Comparison of ENCODE assay signal across 8 mouse cellular contexts in genomic region chrX:134808755-134809224, GRCm38 (mm10). TPM values are rescaled to one million over a fixed set of nuclear protein-coding genes. Genes with fewer than 3 reads are reported as not detected.
DNase-seq lines count a peak whose midpoint lies in the region; ATAC-seq and TF ChIP-seq lines count a peak whose summit lies in the region.

TSS of gene Armcx2 (minus strand) at chrX:134809221.

- WGBS in embryonic facial prominence, embryonic 15.5 days = 17% methylated on average over 16 of the region's 16 CpGs
- WGBS in heart, embryonic 14.5 days = 11% methylated on average over 16 of the region's 16 CpGs
- 18% methylated on average over 16 of the region's 16 CpGs for WGBS in kidney, postnatal 0 days
- 6% methylated on average over 16 of the region's 16 CpGs for WGBS in liver, embryonic 12.5 days (ENCODE audit: insufficient replicate concordance)

- peak in 1 of 2 experiments; percentile 3 for DNase-seq in adrenal gland, postnatal 4 days (ENCODE audit: low spot score in 2 of 2)
- DNase-seq in kidney, postnatal 0 days (ENCODE audit: low spot score) = peak; percentile 81
- DNase-seq in naive thymus-derived CD4-positive, alpha-beta T cell, adult 2 months (ENCODE audit: low read depth) = peak; percentile 64
- peak; percentile 58 for DNase-seq in testis, postnatal 10 days (ENCODE audit: low spot score)

- TF ChIP-seq CTCF in E14TG2a.4 (conservative IDR thresholded peaks at IDR 0.05; ENCODE audit: low read length) = no peak
- TF ChIP-seq CTCF in kidney, postnatal 0 days (IDR thresholded peaks at IDR 0.05; ENCODE audit: low read depth) = no peak

- peak within 1 kb of the TSS; percentile 73 for H3K27ac ChIP-seq in embryonic facial prominence, embryonic 15.5 days (replicated peaks)
- H3K27ac ChIP-seq in heart, embryonic 14.5 days (replicated peaks in 1 of 2; ENCODE audit: control insufficient read depth in 1 of 2, insufficient read depth in 1 of 2, low read depth in 2 of 2, low read length in 2 of 2) = peak within 1 kb of the TSS; percentile 76
- peak within 1 kb of the TSS; percentile 66 for H3K27ac ChIP-seq in kidney, postnatal 0 days
- H3K27ac ChIP-seq in liver, embryonic 12.5 days = 0 out of 2 replicates have a peak within 1 kb of the TSS, but pooled peaks have one; percentile 14

- no peaks in the 10 kb centered on the region for H3K9me3 ChIP-seq in E14TG2a.4 (ENCODE audit: low read length)
- H3K9me3 ChIP-seq in embryonic facial prominence, embryonic 15.5 days (replicated peaks) = no peaks in the 10 kb centered on the region
- H3K9me3 ChIP-seq in heart, embryonic 14.5 days (ENCODE audit: control insufficient read depth, low read length) = no peaks in the 10 kb centered on the region
- H3K9me3 ChIP-seq in kidney, postnatal 0 days (replicated peaks; ENCODE audit: low read length) = no peaks in the 10 kb centered on the region
- no peaks in the 10 kb centered on the region for H3K9me3 ChIP-seq in liver, embryonic 12.5 days (replicated peaks)

- peak within 1 kb of the TSS; percentile 84 for H3K4me3 ChIP-seq in E14TG2a.4 (replicated peaks; ENCODE audit: low read length)
- H3K4me3 ChIP-seq in embryonic facial prominence, embryonic 15.5 days (replicated peaks) = peak within 1 kb of the TSS; percentile 57
- H3K4me3 ChIP-seq in heart, embryonic 14.5 days (ENCODE audit: control insufficient read depth in 1 of 2, insufficient read depth in 1 of 2, low read depth in 1 of 2, low read length in 2 of 2) = peak within 1 kb of the TSS; percentile 58 to 78
- H3K4me3 ChIP-seq in kidney, postnatal 0 days (replicated peaks; ENCODE audit: low read depth, low read length) = peak within 1 kb of the TSS; percentile 55
- peak within 1 kb of the TSS; percentile 58 for H3K4me3 ChIP-seq in liver, embryonic 12.5 days

- H3K9ac ChIP-seq in embryonic facial prominence, embryonic 15.5 days = peak within 1 kb of the TSS; percentile 47
- peak within 1 kb of the TSS; percentile 79 for H3K9ac ChIP-seq in heart, embryonic 14.5 days (ENCODE audit: low read length)
- H3K9ac ChIP-seq in kidney, postnatal 0 days (ENCODE audit: low read depth, low read length) = peak within 1 kb of the TSS; percentile 56
- peak within 1 kb of the TSS; percentile 53 for H3K9ac ChIP-seq in liver, embryonic 12.5 days

- peaks cover 19% of the 10 kb centered on the region for H3K36me3 ChIP-seq in E14TG2a.4 (ENCODE audit: insufficient read depth, low read length)
- H3K36me3 ChIP-seq in embryonic facial prominence, embryonic 15.5 days = 0 out of 2 replicates have a peak, but pooled peaks cover 3% of the 10 kb centered on the region
- H3K36me3 ChIP-seq in heart, embryonic 14.5 days (ENCODE audit: control insufficient read depth, insufficient read depth, low read length) = peaks cover 26% of the 10 kb centered on the region
- H3K36me3 ChIP-seq in kidney, postnatal 0 days (ENCODE audit: insufficient read depth, low read length) = no peaks in the 10 kb centered on the region
- peaks cover 16% of the 10 kb centered on the region; the same call in 1 of the 2 replicates for H3K36me3 ChIP-seq in liver, embryonic 12.5 days

- H3K4me2 ChIP-seq in embryonic facial prominence, embryonic 15.5 days (replicated peaks) = peak within 1 kb of the TSS; percentile 45
- peak within 1 kb of the TSS; percentile 63 for H3K4me2 ChIP-seq in heart, embryonic 14.5 days (ENCODE audit: low read length)
- peak within 1 kb of the TSS; percentile 62 for H3K4me2 ChIP-seq in kidney, postnatal 0 days (ENCODE audit: low read length)
- peak within 1 kb of the TSS; percentile 72 for H3K4me2 ChIP-seq in liver, embryonic 12.5 days

- no peaks in the 10 kb centered on the region for H3K27me3 ChIP-seq in E14TG2a.4 (ENCODE audit: insufficient read depth, low read length)
- peaks cover 10% of the 10 kb centered on the region for H3K27me3 ChIP-seq in embryonic facial prominence, embryonic 15.5 days
- H3K27me3 ChIP-seq in heart, embryonic 14.5 days (ENCODE audit: control insufficient read depth, insufficient read depth, low read length) = no peaks in the 10 kb centered on the region
- no peaks in the 10 kb centered on the region for H3K27me3 ChIP-seq in kidney, postnatal 0 days (ENCODE audit: insufficient read depth, low read length)
- peaks cover 24% of the 10 kb centered on the region; the same call in 1 of the 2 replicates for H3K27me3 ChIP-seq in liver, embryonic 12.5 days (replicated peaks)

- peaks cover 5% of the 10 kb centered on the region; the same call in 1 of the 2 replicates for H3K4me1 ChIP-seq in E14TG2a.4 (replicated peaks; ENCODE audit: low read depth, low read length)
- H3K4me1 ChIP-seq in embryonic facial prominence, embryonic 15.5 days = no peaks in the 10 kb centered on the region
- no peaks in the 10 kb centered on the region; a peak in 2 of 4 replicates for H3K4me1 ChIP-seq in heart, embryonic 14.5 days (ENCODE audit: control insufficient read depth in 2 of 2, insufficient read depth in 2 of 2, low read length in 2 of 2)
- no peaks in the 10 kb centered on the region for H3K4me1 ChIP-seq in kidney, postnatal 0 days (replicated peaks; ENCODE audit: insufficient read depth, low read length)
- H3K4me1 ChIP-seq in liver, embryonic 12.5 days = peaks cover 11% of the 10 kb centered on the region

- ATAC-seq in embryonic facial prominence, embryonic 15.5 days (ENCODE audit: insufficient number of reproducible peaks, low FRiP score, low TSS enrichment, low read depth) = peak; percentile 87
- peak; percentile 78 for ATAC-seq in heart, embryonic 14.5 days (ENCODE audit: insufficient number of reproducible peaks, insufficient read depth, low FRiP score, low read depth)
- peak; percentile 90 for ATAC-seq in kidney, postnatal 0 days (replicated peaks; ENCODE audit: low FRiP score, low read depth)
- peak; percentile 70 for ATAC-seq in liver, embryonic 12.5 days

RNA-seq across cellular contexts. Expression of gene Armcx2, which starts in this region (rescaled TPM):
- 10 to 100 TPM; 76.5 to 79.9 TPM for total RNA-seq in adrenal gland, postnatal 4 days (2021)
- polyA plus RNA-seq in embryonic facial prominence, embryonic 15.5 days (2015; fragmentation: Nextera tagmentation; extraction: Ambion mirVana) = 73.4 and 75.7 TPM in 2 replicates
- 59.2 and 61.9 TPM in 2 replicates for polyA plus RNA-seq in heart, embryonic 14.5 days (2014; fragmentation: Nextera tagmentation; extraction: Ambion mirVana)
- polyA plus RNA-seq in kidney, postnatal 0 days (2015; fragmentation: Nextera tagmentation; extraction: Ambion mirVana) = 43.2 and 47.5 TPM in 2 replicates
- 17.8 and 20.3 TPM in 2 replicates for polyA plus RNA-seq in liver, embryonic 12.5 days (2016; fragmentation: Nextera tagmentation; extraction: Ambion mirVana)

Comparison
In these comparisons a context has a peak if more than half of its experiments do, and no peak if none do; other contexts are left out.
1. H3K27ac ChIP-seq: peak in every context shown above with its lines; median percentile 76 in heart, embryonic 14.5 days; 73 in embryonic facial prominence, embryonic 15.5 days; 66 in kidney, postnatal 0 days; 14 in liver, embryonic 12.5 days.